Mouse (Mus musculus) embryonic facial prominence, embryonic 11.5 days (tissue): ENCODE measurements around the gene C130060K24Rik. TPM values are rescaled to one million over a fixed set of nuclear protein-coding genes. Genes with fewer than 3 reads are reported as not detected.

Experiments used
- ATAC-seq: fragments of 200-750 bp; cut with Nextera tagmentation; replicated peaks from 2 replicates; pipeline ENCODE4 v1.8.0; 2017; ENCODE audit warnings: low read depth; ENCODE audit not compliant: insufficient number of reproducible peaks, low FRiP score, low TSS enrichment
- DNase-seq: peaks from one replicate; pipeline ENCODE4 v3.0.0-alpha.2; 2015; ENCODE audit warnings: low spot score
- H3K27ac ChIP-seq: fragments of 300-500 bp; sonication (generic); replicated peaks from 2 replicates; pipeline ENCODE4 v1.5.1; 2014; ENCODE audit warnings: mild to moderate bottlenecking, low read depth, low read length, control low read depth
- H3K27me3 ChIP-seq: fragments of 300-500 bp; sonication (generic); 2 replicates; pipeline ENCODE4 v1.6.1; 2014; ENCODE audit warnings: mild to moderate bottlenecking, low read length, moderate library complexity, mixed read lengths; ENCODE audit not compliant: control insufficient read depth, insufficient read depth
- H3K36me3 ChIP-seq: fragments of 300-500 bp; sonication (generic); replicated peaks from 2 replicates; pipeline ENCODE4 v1.6.1; 2014; ENCODE audit warnings: low read depth, mild to moderate bottlenecking, low read length, moderate library complexity, mixed read lengths; ENCODE audit not compliant: control insufficient read depth, insufficient read depth
- H3K4me1 ChIP-seq: fragments of 300-500 bp; sonication (generic); 2 replicates; pipeline ENCODE4 v1.6.1; 2014; ENCODE audit warnings: low read length, mixed read lengths; ENCODE audit not compliant: control insufficient read depth, insufficient read depth
- H3K4me2 ChIP-seq: fragments of 300-500 bp; sonication (generic); 2 replicates; pipeline ENCODE4 v1.6.1; 2014; ENCODE audit warnings: low read depth, mild to moderate bottlenecking, control low read depth, low read length, moderate library complexity
- H3K4me3 ChIP-seq: fragments of 300-500 bp; sonication (generic); 2 replicates; pipeline ENCODE4 v1.5.1; 2014; ENCODE audit warnings: low read depth, low read length, control low read depth
- H3K9ac ChIP-seq: fragments of 300-500 bp; sonication (generic); replicated peaks from 2 replicates; pipeline ENCODE4 v1.6.1; 2014; ENCODE audit warnings: mild to moderate bottlenecking, control low read depth, low read length
- H3K9me3 ChIP-seq: fragments of 300-500 bp; sonication (generic); replicated peaks from 2 replicates; pipeline ENCODE4 v1.6.1; 2016; ENCODE audit warnings: mild to moderate bottlenecking, low read length, inconsistent platforms, mixed read lengths; ENCODE audit not compliant: control insufficient read depth
- WGBS: fragments of 180-500 bp; shearing (Covaris S2); extraction: QIAGEN DNeasy Blood & Tissue Kit; methylation state at CpG from one replicate; pipeline ENCODE4 v1.1.7; 2014; 5-methylcytosine and 5-hydroxymethylcytosine counted together
- polyA plus RNA-seq: library from polyadenylated mRNA; unstranded; fragments of >200 nt; fragmentation: Nextera tagmentation; extraction: Ambion mirVana; gene quantifications from 2 replicates; pipeline ENCODE4 v1.2.1, GENCODE M21; 2014

The C130060K24Rik gene
- polyA plus RNA-seq, 1 experiment from 2014 or later = 1.4 TPM

DNA sequence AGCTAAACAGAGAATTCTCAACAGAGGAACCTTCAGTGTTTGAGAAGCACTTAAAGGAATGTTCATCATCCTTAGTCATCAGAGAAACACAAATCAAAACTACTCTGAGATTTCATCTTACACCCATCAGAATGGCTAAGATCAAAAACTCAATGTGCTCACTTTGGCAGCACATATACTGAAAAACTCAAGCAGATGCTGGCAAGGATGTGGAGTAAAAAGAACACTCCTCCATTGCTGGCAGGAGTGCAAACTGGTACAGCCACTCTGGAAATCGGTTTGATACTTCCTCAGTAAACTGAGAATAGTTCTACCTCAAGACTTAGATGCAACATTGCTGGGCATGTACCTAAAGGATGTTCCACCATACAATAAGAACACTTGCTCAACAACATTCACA, 41.0 kb downstream of the C130060K24Rik start:
- H3K4me1 ChIP-seq = no peaks in the 10 kb centered on the region
- H3K9me3 ChIP-seq = no peaks in the 10 kb centered on the region
- DNase-seq (no peak), ATAC-seq (no peak)
- no peak overlapping the region for H3K4me2 ChIP-seq
- H3K36me3 ChIP-seq = no peaks in the 10 kb centered on the region
- H3K27me3 ChIP-seq = no peaks in the 10 kb centered on the region
- 71% methylated on average over 1 of the region's 1 CpGs for WGBS
- no peak overlapping the region for H3K27ac ChIP-seq
- H3K9ac ChIP-seq = no peak overlapping the region
- H3K4me3 ChIP-seq = no peak overlapping the region

DNA sequence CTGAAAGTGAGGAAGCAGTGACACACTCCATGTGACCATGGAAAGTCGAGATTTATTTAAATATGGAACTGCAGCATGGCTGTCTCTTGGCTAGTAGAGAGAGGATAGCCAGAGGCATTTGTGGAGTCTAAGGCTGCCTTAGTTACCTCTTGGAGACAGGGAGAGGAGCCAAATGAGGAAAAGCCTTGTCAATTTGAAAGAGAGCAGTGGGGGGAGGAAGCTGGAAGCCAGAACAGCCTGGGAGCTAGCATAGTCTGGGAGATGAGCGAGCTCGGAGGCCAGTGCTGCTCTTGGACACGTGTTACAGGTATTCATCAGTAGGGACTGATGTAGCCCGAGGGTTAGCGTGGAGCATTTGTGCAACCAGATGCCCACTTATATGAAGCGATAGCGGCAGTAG, 46.2 kb downstream of the C130060K24Rik start:
- no peaks in the 10 kb centered on the region for H3K9me3 ChIP-seq
- H3K4me2 ChIP-seq = no peak overlapping the region
- no peak overlapping the region for H3K4me3 ChIP-seq
- H3K27me3 ChIP-seq = no peaks in the 10 kb centered on the region
- H3K27ac ChIP-seq = no peak overlapping the region
- no peaks in the 10 kb centered on the region for H3K36me3 ChIP-seq
- H3K9ac ChIP-seq = no peak overlapping the region
- no peaks in the 10 kb centered on the region for H3K4me1 ChIP-seq
- ATAC-seq (no peak), DNase-seq (no peak)
- 70% methylated on average over 8 of the region's 8 CpGs for WGBS

DNA sequence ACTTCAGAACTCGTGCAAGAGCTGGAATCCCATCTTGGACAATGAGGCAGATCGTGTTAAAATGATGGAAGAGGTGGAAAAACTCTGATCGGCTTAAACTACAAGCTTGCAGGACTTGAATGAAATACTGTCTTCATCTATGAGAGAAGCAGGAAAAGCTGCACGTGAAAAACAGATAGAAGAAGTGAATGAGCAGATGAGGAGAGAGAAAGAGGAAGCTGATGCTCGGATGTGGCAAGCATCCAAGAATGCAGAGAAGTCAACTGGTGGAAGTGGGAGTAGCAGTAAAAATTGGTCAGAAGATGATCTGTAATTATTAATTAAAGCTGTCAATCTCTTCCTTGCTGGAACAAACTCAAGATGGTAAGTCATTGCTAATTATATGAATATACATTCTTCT, 52.3 kb downstream of the C130060K24Rik start:
- H3K27me3 ChIP-seq = no peaks in the 10 kb centered on the region
- H3K4me1 ChIP-seq = no peaks in the 10 kb centered on the region
- H3K36me3 ChIP-seq = no peaks in the 10 kb centered on the region
- no peak for DNase-seq
- no peaks in the 10 kb centered on the region for H3K9me3 ChIP-seq
- no peak overlapping the region for H3K4me2 ChIP-seq
- no peak overlapping the region for H3K4me3 ChIP-seq
- H3K9ac ChIP-seq = no peak overlapping the region
- ATAC-seq = no peak
- WGBS = 88% methylated on average over 5 of the region's 5 CpGs
- H3K27ac ChIP-seq = no peak overlapping the region

DNA sequence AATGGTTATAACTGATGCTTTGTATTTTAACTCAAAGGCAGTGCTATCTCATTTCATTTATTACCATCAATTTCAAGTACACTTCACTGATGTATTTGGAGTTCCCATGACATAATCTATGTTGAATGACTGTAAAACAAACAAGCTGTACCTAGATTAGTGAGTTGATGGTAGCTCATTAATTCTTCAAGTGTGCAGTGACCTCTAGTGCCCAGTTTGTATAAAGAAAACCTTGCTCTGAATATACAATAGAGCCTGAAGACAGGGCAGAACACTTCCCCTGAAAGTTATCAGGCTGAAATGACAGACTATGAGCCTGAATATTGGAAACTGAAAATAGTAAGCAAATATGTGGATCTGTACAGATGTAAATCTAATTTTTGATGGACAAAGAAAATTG, 72.6 kb downstream of the C130060K24Rik start:
- Histone ChIP-seq H3K27me3 (no peaks in the 10 kb centered on the region), H3K9ac (no peak overlapping the region), H3K4me1 (no peaks in the 10 kb centered on the region), H3K9me3 (no peaks in the 10 kb centered on the region), H3K4me3 (no peak overlapping the region), H3K36me3 (no peaks in the 10 kb centered on the region), H3K27ac (no peak overlapping the region), H3K4me2 (no peak overlapping the region)
- DNase-seq (peak; percentile 64), ATAC-seq (peak; percentile 14; the same call in 1 of the 2 replicates)

DNA sequence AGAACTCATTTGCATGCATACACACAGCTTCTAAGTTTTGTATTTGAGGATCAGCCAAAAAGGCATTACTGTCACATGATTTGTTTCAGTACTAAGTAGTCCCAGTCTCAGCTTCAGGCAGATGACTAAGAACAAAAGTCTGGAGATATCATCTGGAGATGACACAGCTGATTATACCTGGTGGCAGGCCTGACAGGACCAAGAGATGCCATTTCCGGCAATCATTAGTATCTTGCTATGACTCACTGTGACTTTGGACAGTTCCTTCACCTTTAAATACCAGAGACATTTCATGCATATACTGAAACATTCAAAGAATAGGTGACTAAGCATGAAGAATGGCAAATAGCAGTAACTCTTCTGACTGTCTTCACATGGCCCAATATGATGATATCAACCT, 84.4 kb downstream of the C130060K24Rik start:
- WGBS = 81% methylated on average over 1 of the region's 1 CpGs
- Histone ChIP-seq H3K36me3 (no peaks in the 10 kb centered on the region), H3K27me3 (no peaks in the 10 kb centered on the region), H3K27ac (no peak overlapping the region), H3K4me2 (no peak overlapping the region), H3K9me3 (no peaks in the 10 kb centered on the region), H3K4me3 (no peak overlapping the region), H3K4me1 (no peaks in the 10 kb centered on the region), H3K9ac (no peak overlapping the region)
- ATAC-seq (no peak), DNase-seq (no peak)

DNA sequence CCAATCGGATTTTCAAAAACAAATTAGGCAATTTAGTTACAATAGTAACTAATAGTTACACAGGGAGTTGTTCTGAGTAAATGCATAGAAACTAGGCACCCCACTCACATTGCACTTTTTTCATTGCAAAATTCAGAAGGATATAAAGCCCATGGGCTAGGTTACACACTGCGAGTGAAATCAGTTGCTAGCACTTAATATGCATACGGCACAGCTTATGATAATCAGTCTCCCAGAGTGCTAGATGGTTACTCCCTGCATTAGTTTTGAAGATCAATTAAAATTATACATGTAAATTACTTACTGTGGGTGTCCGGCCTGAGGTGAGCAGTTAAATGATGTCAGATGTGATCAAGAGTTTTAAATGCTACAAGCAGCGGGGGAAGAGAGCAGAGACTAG, 89.4 kb downstream of the C130060K24Rik start:
- H3K9me3 ChIP-seq = no peaks in the 10 kb centered on the region
- DNase-seq = no peak
- H3K4me1 ChIP-seq = no peaks in the 10 kb centered on the region
- WGBS = 70% methylated on average over 5 of the region's 5 CpGs
- no peak for ATAC-seq
- H3K27ac ChIP-seq = no peak overlapping the region
- no peak overlapping the region for H3K4me2 ChIP-seq
- no peak overlapping the region for H3K4me3 ChIP-seq
- H3K9ac ChIP-seq = no peak overlapping the region
- no peaks in the 10 kb centered on the region for H3K36me3 ChIP-seq
- H3K27me3 ChIP-seq = no peaks in the 10 kb centered on the region

DNA sequence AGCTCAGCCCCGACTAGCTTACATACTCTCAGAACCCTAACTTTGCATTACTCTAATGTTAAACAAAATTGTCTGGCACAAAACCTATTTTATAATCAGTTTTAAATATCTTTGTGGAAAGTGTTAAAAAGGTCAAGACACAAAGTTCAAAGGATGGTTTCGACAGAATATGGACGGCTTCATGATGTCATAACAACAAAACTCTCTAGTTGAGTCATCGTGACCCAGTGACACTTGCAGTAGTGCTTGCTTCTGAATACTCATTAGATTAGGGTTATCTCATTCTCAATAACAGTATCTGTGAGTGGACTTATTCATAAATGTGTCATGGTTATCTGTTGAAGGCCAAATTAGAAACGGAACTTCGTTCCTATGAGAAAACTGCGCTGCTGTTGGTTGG, 91.5 kb downstream of the C130060K24Rik start:
- no peak overlapping the region for H3K27ac ChIP-seq
- ATAC-seq (no peak), DNase-seq (no peak)
- no peak overlapping the region for H3K9ac ChIP-seq
- H3K4me1 ChIP-seq = no peaks in the 10 kb centered on the region
- no peak overlapping the region for H3K4me2 ChIP-seq
- no peaks in the 10 kb centered on the region for H3K9me3 ChIP-seq
- no peaks in the 10 kb centered on the region for H3K36me3 ChIP-seq
- 91% methylated on average over 7 of the region's 7 CpGs for whole genome bisulfite sequencing
- no peak overlapping the region for H3K4me3 ChIP-seq
- H3K27me3 ChIP-seq = no peaks in the 10 kb centered on the region

DNA sequence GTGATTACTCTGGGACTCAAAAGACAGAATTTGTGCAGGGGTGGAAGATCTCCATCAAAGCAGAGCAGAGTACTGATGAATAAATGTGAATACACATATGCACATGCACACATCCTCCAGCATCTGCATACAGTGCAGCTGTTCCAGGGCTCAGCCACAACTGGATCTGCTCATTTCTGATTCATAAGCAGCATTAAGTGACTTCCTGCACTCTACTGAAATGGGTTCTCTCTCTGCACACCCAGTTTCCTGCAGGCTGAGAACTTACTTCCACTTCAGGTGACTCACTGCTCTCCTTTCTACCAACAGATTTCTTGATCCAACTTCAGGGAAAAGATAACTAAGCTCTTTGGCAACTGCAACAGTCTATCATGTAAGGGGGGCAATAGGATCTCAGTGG, 117.9 kb downstream of the C130060K24Rik start:
- Histone ChIP-seq H3K27ac (no peak overlapping the region), H3K4me3 (no peak overlapping the region), H3K36me3 (no peaks in the 10 kb centered on the region), H3K9me3 (no peaks in the 10 kb centered on the region), H3K4me2 (no peak overlapping the region), H3K27me3 (no peaks in the 10 kb centered on the region), H3K9ac (no peak overlapping the region), H3K4me1 (no peaks in the 10 kb centered on the region)
- no peak for DNase-seq
- ATAC-seq = no peak
